Mouse (Mus musculus) lung, postnatal 10 days (tissue): ENCODE results near the gene Pym1.

Experiments used
- DNase-seq: peaks from one replicate; pipeline ENCODE4 v3.0.0; 2021

The Pym1 gene

DNA sequence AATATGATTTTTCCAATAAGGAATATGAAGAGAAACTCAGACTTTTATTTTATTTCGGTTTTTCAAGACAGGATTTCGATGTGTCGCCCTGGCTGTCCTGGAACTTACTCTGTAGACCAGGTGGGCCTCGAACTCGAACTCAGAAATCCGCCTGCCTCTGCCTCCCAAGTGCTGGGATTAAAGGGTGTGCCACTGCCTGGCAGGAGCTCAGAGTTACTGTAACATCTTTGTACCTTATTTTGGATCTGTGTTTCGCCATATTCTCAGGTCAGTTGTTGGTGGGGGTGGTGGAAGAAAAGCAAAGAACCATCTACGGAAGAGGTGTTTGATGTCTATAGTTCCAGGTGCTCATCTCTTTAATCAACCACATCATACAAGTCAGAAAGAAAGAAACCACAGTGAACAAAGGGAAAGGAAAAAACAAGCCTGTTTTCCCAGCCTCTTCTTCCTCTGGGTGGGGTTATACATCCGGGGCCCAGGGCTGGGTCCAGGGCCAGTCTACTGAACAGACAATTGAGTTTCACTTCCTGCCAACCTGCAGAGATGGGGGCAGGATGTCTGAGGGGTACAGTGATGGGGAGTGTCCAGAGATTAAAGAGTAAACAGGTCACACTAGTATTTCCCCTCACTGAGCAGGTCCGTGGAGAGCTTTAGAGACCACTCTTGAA, 1.6 kb upstream of the Pym1 start:
- peak; percentile 51 for DNase-seq

DNA sequence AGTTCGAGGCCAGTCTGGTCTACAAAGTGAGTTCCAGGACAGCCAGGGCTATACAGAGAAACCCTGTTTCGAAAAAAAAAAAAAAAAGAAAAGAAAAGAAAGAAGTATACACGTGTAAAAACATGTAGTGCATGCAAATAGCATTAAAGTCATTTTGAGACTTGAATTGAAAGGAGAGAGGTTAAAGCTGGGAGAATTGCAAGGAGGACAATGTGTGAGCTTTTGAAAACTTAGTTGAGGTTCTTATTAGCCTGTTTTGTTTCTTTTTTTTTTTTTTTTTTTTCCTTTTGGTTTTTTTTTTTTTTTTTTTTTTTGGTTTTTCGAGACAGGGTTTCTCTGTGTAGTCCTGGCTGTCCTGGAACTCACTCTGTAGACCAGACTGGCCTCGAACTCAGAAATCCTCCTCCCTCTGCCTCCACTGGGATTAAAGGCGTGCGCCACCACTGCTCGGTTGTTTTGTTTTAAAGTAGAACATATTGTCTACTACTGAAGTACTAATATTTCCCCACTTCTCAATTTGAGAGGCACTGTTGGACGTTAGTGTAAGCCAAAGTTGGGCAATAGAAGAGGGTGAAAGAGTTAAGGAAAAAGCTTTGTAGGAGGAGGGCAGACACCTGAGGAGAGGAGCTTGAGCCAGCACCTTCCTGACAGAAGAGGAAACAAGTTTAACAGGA, 580 bp upstream of the Pym1 start:
- DNase-seq, result no peak

DNA sequence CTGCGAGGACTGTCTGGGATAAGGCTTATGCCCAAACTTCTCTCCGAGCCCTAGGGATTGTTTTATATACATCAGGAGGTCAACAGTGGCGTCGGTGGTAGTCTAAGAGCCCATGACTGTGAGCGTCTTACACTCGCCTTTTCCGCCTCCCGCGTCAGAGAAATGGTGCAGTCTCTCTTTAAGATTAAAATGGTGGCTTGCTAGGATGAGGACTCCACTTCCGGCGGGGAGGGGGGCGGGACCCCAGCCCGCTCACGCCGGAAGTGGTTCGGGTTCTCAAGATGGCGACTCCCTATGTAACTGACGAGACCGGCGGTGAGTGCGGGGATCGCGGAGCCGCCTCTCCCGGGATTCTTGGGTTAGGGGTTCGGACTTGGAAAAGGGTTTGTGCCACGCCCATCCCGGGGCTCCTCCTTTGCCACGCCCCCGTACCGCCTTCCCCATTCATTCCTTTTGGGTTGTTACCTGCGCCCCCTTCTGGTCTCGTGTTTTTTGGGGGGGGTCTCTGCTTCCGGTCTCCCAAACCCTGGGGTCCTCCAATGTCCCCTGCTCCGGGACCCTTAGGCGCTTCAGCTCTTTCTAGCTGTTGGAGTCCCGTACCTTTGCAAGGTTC, 669 bp downstream of the Pym1 start:
- DNase-seq, result peak; percentile 79

DNA sequence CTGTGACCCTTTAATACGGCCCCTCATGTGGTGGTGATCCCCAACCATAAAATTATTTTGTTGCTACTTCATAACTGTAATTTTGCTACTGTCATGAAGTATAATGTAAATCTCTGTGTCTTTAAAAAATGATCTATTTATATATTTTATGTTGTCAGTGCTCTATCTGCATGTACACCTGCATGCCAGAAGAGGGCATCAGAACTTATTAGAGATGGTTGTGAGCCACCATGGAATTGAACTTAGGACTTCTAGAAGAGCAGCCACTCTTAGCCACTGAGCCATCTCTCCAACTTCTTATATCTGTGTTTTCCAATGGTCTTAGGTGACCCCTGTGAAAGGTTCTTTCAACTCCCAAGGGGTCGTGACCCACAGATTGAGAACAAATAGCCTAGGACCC, 25.2 kb downstream of the Pym1 start:
- DNase-seq, result no peak

DNA sequence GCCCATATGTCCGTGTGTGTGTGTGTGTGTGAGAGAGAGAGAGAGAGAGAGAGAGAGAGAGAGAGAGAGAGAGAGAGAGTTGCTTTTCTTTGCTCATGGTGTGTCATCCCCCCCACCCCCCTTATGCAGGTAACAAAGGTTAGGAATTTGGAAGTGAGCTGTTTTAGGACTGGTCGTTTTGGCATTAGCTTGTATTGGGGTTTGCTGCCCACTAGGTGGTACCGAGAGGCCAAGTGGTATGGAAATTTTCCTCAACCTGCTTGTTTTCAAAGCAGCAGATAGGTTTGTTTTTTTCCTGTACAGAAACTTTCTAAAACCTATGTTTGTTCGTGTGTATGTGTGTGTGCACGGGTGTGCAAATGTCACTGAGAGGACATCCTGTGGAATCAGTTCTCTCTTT, 26.0 kb downstream of the Pym1 start:
- no peak for DNase-seq

DNA sequence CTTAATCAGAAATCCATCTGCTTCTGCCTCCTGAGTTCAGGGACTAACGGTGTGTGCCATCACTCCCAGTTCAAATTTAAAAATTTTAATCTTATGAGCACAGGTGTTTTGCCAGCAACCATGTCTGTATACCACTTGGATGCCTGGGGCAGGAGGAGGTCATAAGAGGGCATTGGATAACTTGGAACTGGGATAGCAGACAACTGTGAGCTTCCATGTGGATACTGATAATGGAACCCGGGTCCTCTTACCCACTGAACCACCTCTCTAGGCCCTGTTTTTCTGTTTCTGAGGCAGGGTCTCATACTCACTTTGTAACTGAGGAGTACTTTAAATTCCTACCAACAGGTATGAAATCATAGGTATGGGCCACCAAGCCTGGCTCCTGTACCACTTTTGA, 30.8 kb downstream of the Pym1 start:
- DNase-seq, result no peak

DNA sequence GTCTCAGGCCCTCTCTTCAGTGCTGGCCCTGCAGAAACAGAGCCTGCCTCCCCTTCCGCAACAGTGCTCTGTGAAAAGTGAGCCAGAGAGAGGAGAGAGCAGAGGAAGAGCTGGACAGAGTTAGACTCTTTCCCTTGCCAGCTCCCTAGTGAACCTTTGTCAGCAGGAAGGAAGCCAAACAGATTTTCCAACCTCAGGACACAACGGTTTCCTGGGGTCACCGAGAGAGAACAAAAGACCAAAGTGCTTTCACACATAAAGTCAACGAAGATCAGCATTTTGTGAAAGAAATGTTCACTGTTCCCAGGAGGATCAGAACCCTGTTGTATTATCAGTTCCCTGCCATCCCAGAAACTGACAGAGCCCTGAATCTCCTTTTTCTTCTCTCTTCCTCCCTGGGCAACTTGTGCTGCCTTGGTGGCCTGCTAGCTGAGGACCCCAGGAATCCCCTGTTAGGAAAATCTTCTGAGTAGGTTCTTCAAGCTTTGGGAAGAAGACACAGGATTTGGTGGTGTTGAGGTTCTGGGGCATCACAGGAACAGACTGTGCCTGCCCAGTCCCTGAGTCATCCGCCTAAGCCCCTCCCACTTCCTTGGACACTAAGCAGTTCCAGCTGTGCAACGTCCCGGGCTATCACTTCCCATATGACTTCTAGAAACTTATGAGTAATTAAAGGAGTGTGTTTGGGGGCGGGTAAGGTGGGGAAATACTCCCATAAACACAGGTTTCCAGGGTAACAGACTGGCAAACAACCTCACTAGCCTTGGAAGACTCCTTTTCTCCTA, 31.5 kb downstream of the Pym1 start:
- DNase-seq, result peak; percentile 95

DNA sequence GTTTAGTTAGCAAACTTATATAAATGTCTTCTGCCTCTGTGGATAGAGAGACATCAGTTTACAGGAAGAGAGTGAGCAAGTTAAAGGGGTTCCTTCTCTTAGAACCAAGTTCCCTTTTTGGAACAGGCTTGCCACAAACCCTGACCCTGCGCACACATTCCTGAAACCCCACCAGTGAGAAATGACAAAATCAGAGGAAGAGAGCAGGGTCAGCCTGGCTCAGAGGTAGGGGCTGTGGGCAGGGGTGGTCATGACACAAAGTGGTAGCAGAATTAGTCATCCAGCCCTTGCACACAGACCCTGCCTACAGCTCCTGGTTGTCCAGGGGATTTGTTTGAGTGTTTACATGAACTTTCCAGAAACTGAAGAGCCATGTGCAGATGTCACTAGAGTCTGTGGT, 32.5 kb downstream of the Pym1 start:
- no peak for DNase-seq

DNA sequence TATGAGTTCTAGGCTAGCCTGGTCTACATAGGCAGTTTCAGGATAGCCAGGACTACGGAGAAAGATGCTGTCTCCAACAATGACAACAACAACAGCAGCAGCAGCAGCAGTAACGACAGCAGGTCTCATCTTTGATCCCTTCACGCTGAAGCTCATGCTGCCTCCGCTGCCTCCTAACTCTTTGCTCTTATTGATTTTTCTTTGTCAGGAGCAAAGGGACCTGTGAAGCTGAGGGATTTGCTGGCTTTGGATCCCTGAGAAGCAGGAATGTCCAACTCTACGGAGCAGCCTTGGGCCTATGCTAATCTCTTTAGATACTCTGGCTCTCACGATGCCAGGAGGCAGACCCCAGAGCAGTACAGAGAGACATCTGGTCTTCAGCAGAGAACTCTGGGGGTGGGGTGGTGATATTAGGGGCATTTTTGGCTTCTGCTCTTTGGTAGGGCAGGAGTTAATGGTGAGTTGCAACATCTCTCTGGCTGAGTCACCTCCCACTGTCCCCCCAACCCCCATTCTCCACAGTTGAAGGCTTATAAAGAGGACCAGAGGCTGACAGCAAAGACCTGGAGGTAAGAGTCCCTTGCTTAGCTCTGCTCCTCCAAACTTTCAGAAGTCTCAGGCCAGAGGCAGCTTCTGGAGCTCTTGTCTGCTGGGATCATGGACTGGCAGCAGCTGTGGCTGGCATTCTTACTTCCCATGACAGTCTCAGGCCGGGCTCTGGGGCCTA, 42.9 kb downstream of the Pym1 start, which contains the start of gene Mmp19:
Mmp19 (plus strand) TSS at position 513 of the 727 bp plus-strand sequence.
- peak; percentile 53 for DNase-seq

DNA sequence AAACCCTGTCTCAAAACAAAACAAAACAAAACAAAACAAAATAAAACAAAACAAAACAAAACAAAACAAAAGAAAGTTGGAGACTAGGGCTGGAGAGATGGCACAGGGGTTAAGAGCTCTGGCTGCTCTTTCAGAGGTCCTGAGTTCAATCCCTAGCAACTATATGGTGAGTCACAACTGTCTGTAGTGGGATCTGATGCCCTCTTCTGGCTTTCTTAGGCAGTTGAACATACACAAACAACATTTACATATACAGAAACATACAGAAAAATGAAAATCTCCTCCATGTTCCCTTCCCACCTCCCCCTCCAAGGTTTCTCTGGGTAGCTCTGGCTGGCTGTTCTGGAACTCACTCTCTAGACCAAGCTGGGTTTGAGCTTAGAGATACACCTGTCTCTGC, 44.4 kb downstream of the Pym1 start:
- no peak for DNase-seq

DNA sequence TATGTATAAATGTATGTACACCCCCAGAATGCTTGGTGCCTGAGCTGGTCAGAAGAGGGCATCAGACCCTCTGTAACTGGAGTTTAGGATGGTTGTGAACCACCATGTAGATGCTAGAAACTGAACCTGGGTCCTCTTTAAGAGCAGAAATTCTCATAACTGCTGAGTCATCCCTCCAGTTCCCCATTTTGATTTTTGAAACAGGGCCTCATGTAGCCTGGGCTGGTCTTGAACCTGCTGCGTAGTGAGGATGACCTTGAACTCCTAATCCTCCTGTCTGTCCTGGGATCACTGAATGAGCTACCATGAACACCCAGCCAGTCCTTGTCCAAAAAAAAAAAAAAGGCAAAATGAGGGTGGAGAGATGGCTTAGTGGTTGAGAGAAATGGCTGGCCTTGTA, 45.6 kb downstream of the Pym1 start:
- DNase-seq, result no peak

DNA sequence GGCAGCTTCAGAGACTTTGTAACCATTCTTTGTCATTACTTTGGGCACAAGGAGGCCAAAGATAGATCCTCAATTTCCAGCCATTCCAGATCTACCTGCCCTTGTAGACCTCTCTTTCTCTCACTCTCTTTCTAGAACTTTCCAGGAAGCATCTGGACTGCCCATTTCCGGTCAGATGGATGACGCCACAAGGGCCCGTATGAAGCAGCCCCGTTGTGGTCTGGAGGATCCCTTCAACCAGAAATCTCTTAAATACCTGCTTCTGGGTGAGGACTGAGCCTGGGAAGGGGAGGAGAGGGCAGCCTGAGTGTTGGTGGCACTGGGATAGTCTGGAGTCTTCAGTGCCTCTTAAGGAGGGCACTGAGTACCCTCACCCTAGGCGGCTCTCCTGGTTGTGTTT, 46.7 kb downstream of the Pym1 start:
- DNase-seq, result no peak

DNA sequence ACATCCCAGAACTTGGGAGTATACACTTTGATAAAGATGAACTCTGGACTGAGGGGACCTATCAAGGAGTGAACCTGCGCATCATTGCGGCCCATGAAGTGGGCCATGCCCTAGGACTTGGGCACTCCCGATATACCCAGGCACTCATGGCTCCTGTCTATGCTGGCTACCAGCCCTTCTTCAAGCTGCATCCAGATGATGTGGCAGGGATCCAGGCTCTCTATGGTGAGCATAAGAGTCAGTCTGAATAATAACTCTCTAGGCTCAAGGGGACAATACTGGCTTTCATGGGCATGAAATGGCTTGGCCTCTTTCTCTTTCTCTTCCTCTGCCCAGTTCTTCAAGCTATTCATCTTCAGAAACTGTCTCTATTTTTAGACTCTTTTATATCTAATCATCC, 47.9 kb downstream of the Pym1 start:
- DNase-seq, result no peak

DNA sequence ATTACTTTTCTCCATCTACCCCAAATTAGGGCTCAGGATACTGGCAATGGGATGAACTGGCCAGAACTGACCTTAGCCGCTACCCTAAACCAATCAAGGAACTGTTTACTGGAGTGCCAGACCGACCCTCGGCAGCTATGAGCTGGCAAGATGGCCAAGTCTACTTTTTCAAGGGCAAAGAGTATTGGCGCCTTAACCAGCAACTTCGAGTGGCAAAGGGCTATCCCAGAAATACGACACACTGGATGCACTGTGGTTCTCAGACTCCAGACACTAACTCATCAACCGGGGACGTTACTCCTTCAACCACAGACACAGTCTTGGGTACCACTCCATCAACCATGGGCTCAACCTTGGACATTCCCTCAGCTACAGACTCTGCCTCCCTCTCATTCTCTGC, 51.0 kb downstream of the Pym1 start:
- no peak for DNase-seq

DNA sequence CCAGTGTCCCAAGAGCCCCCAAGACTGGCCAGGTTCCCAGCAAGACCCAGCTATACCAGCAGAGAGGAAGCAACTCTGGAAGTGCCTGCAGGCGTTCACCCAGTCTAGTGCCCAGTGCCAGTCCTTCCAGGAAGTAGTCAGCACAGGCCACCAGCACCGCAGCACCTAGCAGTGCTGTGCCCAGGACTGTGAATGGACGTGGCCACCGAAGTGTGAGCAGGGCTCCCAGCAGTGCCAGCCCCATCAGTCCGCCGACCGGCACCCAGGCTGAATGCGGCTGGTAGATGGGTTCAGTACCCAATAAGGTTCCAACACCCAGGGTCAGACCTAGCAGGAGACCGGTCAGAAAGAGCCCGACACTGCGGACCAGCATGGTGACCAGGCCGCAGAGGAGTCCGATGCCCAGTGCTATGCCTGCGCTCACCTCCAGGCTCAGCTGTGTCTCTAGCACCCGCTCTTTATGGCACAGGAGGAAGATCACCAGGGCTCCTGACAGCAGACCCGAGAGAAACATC, 54.3 kb downstream of the Pym1 start:
- no peak for DNase-seq

DNA sequence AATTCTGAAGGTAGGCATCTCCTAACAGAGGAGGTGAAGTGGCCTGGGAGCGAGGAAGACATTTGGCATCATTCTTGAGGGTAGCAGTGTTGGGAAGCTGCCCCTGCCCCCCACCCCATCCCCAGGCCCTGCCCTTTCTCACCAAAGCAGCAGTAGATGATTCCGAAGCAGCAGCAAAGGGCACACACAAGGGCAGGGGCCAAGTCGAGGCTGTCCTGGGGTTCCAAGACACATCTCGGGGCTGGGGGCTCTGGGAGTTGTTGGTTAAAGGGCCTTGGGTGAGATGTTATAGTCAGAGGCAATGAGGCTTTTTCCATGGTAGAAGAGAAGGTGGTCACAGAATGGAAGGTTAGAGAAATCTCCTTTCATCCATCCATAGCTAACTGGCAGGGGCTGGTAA, 55.3 kb downstream of the Pym1 start:
- DNase-seq, result no peak

DNA sequence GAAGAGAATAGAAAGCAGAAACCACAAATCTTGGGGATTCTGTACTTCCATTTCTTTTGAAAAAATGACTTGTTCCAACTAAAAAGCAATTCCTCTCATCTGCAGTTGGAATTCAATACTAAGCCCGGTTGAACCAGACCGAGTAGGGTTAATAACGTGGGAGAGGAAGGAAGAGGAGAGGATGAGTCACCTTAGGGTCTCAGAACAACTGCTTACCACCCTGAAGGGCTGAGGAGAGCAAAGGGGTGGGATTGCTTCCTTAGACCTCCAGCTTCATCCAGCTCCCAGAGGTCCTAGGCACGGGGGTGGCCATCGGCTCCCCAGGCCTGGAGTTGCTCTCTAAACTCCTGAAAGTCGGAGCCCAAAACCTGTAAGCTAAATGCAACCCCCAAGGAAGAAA, 55.7 kb downstream of the Pym1 start:
- no peak for DNase-seq

DNA sequence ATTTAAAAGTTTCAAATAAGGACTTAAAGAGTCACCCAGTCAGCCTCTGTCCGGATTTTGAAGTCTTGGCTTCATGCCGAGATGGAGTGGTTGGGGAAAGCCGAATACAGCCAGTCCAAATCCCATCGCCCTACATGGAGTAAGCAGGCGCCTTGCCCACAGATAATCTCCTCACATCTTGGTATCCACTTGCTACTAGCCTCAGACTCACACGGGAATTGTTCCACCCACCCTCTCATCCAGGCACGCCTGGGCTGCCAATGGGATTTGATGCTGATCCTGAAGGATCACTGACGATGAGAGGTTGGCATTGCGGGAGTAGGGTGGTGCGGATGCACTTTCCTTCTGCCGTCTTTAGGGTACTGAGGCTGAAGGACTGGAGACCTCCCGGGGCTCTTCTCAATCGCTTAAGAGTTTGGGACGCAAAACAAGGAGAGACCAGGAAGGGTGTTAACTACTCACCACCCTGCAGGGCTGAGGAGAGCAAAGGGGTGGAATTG, 56.1 kb downstream of the Pym1 start, which contains the start of gene Dnajc14:
Dnajc14 (plus strand) TSS at position 292 of the 500 bp plus-strand sequence.
- peak; percentile 75 for DNase-seq

DNA sequence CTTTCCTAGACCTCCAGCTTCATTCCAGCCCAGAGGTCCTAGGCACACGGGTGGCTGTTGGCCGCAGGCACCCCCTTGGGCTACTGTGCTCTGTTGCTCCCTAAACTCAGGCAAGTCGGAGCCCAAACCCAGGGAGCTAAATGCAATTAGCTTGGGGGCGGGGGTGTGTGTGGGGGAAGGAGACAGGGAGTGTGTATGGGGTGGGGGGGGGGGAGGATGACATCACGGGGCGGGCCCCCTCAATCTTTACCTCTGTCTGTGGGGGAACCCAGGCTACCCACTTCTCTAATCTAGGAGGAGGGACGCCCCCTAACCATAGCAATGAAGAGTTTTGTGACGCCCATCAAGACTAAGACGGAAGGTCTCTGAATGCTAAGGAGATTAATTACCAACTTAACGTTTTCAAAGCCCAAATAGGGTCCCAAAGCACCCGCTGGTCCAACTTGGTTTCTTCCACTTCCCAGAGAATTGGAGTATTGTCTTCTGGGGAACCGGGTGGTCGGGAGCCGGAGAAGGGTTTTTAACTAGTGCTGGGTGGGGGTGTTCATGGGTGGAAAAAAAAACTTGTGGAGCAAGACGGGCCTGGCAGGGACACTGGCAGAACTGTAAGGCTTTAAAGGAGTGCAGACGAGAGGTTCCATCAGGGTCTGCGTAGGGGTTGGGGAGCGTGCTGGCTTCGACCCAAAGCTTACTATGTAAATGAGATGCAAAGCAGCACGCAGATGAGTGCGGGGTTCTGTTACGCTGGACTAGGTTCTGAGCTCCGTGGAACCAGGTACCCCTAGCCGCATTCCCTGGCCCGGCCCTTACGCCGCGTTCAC, 56.8 kb downstream of the Pym1 start, which contains the start of gene Tmem198b:
Tmem198b (minus strand) TSS at position 100 of the 821 bp plus-strand sequence.
- DNase-seq, result peak; percentile 76

DNA sequence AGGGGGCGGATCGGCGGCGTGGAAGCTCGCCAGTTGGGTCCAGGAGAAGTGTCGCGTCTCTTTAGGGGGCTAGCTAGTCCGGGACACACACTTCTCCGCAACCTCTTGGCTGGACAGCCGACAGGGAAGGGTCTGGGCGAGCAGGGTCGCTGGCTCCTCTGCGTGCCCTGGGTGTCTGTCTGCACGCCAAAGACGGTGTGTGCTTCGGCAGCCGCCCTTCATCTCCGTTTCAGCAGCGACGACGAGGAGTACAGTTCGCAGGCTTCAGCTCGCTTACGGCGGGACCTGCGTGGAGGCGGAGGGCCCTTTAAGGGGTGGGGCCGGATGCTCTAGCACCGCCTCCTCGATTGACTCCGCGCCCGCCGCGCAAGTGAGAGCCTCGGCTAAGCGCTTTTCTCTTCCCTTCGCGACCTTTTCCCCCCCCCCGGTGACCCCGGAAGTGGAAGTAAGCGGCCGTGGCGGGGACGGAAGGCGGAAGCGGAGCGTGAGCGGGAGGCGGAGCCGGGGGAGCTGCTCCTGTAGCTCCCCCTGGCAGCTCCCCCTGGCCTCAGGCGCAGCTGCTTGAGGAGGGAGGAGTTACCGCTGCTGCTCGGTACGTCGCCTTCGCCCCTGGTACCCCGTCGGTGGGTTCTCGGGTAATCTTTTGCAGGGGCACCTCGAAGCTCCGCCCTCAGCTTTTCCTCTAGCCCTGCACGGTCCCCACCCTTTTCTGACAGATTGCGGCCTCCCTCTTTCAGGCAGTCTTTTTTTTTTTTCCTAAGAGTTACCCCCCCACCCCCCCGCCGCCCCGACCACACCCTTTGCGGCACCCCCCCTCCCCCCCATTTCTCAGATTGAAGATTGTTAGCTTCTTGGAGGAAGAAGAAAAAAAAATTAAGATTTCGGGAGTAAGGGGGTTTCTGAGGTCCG, 57.7 kb downstream of the Pym1 start:
- DNase-seq, result peak; percentile 98
